Mouse (Mus musculus) ovary, postnatal 36 days (tissue): Measurements from ENCODE around the gene Abca4.
A peak's percentile ranks its signal among the peaks of the same experiment; 100 is the strongest.
"Not testable (repeated sequence)": the region's sequence is repeated elsewhere in the genome, so short reads cannot be mapped to it uniquely, and the experiment has no call there.

Experiments
- DNase-seq: peaks from one replicate; pipeline ENCODE4 v3.0.0; 2022; ENCODE audit warnings: low spot score, mixed read lengths

Abca4 gene

DNA sequence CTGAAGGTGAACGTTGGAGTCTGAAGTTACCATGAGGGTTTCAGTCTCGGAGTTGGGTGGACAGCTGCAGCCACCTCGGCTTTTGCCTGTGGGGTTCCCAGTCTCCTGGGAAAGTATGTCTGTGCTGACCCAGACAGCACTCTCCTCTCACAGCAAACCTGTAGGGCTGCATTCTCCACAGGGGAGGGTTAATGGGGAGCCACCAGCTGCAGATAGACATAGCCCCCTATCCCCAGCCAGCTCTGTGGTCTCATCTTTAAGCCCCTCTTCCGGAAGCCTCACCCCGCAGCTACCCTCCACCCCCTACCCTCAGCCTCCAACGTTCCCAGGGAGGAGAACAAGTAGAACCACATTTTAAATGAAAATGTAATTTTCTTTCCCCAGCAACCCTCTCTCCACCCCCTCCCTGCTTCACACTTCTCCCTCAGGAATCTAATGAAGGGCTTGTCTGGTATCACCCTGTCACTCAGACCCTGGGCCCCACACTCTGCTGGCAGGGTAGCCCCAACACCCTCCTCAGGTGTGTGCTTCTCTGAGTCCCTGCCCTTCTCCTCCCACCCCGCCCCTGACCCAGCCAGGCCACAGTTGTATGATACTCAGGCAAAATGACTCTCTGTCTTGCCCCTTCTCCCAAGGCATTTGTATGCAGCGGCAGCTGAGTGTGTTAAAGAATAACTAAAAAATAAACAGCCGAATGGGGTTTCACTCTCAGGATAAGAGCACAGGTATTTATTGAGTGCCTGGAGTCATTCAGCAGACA, 14.4 kb downstream of the Abca4 start:
- DNase-seq = no peak

DNA sequence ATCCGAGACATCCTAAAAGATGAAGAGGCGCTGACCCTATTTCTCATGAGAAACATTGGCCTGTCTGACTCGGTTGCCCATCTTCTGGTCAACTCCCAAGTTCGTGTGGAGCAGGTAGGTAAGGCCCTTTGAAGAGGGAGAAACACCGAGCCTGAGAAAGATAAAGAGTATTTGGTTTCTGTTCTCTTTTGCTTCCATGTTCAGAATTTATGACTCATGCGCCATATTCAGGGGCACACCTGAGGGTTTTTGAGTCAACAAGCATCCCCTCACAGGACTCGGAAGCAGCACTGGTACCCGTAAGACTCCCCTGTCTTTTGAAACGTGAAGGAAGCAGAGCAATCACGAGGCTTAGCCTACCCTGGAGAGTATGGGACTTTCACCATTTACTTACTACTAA, 18.3 kb downstream of the Abca4 start:
- DNase-seq = no peak

DNA sequence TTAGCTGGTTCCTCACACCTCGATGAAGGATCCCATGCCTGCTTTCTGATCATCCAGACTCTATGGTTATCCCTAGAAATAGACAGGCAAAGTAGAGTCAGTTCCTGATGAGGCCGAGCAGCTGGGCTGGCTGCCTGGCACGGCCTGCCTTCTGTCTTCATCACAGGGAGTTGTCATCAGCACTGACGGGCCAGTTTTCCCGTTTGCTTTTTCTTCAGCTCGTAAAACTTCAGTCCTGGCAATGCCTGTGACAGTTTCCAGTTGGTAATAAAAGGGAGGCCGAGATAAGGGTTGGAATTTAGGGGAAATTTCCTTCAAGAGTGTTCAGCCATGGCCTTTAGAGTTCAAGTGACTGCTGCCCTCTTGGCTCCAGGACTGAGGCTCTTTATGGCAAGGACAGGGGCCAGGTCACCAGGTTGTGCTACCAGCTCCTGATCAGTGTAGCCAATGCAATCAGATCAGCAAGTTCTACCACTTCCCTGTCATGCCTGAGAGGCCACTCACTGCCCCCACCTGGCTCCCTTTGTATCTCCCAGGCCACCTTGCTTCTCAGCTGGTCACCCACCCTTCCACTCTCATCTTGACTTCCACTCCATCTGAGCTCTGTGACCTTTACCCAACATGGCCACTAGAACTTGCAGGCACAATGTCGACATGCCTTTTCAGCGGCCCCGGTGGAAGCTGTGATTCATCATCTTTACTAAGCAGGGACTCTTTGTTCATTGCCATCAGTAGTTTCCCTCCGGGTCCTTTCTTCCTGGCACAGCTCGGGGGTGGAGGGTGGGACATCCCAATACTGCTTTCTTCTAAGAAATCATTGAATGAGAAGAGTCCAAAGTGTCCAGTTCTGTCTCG, 20.5 kb downstream of the Abca4 start:
- no peak for DNase-seq

DNA sequence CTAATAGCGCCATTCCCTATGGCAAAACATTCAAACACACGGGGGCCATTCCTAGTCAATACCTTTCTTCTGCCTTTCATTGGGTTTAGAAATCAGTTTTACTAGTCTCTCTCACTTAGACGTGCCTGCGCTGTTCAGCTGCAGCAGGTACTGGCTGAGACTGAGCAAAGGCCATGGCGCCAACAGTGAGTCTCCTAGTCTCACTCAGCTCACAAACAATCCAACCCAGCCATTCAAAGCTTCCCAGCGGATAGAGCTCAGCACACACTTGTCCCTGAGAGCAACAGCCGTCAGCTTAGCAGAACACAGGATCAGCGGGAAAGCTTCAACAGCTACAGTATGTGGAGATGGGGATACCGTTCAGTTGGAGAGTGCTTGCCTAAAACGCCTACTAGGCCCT, 27.5 kb downstream of the Abca4 start:
- no peak for DNase-seq

DNA sequence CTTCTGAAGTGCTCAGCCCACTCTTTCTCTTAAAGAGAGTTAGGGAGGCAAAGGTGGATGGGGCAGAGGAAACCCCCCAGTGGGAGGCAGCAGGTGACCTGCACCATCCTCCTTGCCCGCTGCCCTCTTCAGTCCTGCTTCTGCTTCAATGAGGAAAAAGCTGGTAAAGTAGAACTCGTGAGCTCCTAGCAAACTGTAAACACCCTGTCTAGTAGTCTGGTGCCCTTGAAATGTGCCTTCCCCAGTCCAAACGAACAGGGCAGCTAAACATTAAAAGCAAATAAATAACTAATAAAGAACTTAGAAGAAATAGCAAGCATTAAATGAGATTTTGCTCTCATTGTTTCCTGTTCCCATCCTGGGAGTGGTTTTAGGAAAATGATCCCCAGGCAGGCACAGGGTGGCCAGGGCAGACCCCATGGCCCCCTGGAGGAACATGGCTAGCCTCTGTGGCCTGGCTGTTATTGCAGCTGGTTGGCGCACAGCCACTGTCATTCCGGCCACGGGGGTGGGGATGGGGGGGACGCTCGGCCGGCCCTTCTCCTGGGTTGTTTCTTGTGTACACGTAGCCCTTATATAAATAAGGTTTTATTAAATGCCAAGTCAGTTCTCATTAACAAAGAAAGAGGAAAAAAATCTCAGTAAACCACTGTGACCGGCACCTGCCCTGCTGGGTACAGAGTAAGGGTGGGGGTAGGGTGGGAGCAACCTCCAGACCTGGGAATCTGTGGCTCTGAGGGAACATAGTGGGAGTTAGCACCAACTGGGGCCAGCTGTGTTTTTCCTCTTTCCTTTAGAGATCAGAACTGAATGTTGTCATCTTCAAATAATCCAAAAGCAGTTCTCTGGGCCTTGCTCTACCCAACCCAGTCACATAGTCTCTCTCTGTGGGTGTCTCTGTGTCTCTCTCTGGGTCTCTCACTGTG, 28.7 kb downstream of the Abca4 start:
- DNase-seq = peak; percentile 55

DNA sequence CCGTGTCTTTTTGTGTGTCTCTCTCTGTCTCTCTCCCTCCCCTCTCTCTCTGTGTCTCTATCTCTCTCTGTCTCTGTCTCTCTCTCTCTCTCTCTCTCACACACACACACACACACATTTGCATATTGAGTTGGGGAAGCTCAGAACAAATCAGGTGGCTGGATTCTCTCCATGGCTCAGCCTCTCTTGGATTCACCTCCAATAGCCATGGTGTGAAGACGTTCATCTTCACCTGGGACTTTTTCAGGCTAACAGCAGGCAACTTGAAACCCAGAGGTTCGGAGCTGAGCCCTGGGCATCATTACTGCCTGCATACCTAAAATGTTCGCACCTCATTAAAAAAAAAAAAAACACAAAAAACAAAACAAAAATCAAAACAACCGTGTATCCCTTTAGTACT, 29.4 kb downstream of the Abca4 start:
- no peak for DNase-seq

DNA sequence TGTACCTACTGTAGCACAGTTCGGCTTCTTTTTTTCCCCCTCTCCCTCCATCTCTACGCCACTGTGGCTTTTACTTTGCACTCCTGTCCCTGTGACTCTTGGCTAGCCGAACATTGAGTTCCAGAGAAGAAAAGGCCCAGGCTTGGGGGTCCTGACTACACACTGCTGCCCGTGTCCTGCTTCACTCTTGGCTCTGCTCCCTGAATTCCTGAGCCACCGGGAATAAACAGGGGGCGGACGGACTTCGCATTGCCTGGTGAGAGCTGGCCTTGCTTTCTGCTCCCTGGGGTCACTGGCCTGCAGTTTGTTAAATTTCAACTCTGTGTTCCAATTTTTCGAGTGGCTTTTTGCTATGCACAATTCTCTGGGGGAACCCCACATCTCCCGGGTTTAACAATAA, 30.1 kb downstream of the Abca4 start:
- peak; percentile 31 for DNase-seq

DNA sequence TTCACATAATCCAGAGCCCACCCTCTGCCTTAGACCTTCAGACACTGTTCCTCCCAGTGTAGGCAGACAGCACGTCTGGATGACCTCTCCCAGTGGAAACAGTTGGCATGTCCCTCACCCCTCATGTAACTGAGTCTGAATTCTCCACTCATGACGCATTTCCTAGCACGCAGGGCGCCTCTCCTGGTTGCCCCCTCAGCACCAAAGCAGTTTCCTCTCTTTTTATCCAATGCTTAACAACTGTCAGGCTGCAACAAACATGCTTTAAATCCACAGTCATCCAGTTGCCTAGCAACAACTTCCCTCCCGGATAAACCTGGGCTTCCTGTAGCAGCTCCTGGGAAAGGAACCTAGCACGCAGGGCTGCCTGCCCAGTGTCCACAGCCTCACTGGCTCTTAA, 33.9 kb downstream of the Abca4 start:
- no peak for DNase-seq

DNA sequence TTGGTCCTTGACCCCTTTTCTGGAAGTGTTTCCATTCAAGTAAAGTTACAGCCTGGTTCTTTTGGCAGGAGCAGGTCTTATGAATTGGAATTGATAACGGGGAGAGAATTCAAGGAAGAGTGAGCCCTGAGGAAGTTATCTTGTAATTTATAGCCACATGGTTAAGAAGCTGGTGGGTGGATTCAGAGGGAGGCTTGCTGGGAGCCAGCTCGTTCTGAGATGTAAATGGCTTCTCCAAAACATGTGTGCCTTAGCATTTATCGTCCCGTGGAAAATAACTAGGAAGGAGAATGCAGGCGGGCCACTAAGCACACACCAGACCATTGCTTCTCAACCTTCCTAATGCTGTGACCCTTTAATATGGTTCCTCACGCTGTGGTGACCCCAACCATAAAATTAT, 34.9 kb downstream of the Abca4 start:
- DNase-seq = no peak

DNA sequence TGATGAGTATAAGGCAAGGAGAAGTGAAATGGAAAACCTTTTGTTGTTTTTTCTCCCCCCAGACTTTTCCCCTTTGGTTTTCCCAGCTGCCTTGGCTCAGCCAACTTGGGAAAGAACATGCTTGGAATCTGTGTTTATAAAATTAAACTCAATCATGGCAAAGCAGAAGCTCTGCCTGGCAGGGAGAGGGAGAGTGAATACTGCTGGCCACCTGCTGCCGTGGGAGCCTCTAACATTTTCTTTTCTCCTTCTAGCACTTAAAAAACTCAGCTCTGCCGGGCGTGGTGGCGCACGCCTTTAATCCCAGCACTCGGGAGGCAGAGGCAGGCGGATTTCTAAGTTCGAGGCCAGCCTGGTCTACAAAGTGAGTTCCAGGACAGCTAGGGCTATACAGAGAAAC, 37.4 kb downstream of the Abca4 start:
- DNase-seq = not testable (repeated sequence)

DNA sequence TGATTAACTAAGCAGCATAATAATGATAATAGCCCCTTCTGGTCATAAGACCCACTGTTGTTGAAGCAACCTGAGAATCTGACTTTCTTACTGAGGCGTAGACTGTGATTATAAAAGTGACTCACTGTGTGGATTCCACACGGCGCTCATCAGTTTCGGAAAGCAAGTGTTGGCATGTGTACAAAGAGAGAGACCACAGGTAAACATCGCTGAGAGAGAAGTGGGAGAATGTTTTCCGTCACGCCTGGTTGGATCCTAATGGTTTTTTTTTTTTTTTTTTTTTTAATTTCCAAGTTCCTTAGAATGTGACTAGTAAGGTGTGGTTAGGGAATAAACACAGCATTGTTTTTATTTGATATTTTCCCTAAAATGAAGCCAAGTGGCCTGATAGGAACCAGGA, 38.1 kb downstream of the Abca4 start:
- DNase-seq = no peak

DNA sequence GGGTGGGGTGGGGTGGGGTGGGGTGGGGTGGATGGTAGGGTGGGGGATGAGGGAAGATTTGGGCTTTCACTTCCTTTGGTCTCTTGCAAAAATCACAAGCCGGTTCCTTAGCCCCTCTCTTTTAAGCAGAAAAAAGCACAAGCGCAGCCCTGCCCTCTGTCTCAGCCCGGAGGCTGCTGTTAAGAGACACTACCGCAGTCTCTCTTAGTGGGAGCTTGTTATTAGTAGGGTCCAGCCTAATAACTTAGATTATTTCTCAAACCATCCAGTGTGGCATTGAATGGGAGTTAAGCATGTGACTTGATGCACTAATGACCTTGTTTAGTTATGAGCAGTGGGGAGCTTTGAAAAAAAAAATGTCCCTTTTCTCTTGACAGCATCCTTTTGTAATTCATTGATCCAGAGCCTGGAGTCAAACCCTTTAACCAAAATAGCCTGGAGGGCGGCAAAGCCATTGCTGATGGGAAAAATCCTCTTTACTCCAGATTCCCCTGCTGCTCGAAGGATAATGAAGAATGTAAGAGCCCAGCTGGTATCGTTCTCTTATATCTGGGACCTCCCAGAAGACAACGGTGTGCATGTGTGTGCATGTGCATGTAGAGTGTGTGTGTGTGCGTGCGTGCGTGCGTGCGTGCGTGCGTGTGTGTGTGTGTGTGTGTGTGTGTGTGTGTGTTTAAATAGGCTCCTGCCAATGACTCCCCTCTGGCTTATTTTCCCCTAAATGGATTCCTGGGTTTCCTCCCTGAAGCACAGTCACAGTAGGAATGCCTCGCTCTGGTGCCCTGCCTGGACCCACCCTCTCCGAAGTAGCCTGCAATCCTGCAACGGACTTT, 41.1 kb downstream of the Abca4 start:
- DNase-seq = no peak

DNA sequence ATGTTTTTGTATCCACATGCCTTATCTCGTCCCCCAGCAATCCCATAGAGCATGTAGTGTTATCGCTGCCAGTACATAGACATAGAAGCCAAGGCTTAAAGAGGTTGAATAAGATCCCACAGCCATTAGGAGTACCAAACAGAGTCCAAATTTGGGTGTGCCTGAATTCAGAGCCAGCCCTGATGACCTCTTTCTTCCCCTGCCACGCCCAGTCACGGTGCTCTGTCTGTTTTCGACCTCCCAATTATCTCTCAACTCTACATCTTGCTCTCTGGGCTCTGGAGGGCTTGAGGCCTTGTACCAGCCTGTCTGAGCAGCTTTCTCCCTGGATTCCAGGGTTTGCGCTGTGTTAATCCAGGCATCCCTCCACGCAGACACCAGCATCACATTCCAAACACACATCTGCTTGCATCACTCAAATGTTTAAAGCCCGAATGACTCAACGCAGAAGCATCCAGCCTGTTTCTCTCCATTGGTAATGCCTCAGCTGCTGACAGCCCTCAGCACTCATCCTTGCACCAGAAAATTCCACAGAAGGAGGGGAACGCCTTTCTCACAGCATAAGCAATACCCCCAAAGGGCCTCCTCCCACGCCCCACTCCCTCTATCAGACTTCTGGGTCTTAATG, 43.9 kb downstream of the Abca4 start:
- no peak for DNase-seq

DNA sequence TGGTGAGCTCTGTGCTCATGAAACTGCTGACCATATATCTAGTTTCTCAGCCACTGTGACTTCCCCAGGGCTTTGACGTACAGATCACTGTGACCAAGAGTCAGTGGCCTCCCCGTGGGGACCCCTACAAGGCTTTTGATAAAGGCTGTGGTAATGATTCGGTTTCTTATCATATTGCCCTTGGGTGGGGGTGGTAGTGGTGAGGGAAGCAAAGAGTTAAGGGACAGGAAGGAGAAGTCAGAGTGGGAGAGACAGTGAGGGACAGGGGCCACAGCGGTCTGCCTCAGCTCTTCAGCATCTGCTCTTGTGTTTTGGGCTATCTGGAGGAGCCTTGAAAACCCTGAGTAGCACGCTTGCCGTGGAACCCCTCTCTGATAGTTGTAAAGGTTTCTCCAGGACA, 46.1 kb downstream of the Abca4 start:
- no peak for DNase-seq

DNA sequence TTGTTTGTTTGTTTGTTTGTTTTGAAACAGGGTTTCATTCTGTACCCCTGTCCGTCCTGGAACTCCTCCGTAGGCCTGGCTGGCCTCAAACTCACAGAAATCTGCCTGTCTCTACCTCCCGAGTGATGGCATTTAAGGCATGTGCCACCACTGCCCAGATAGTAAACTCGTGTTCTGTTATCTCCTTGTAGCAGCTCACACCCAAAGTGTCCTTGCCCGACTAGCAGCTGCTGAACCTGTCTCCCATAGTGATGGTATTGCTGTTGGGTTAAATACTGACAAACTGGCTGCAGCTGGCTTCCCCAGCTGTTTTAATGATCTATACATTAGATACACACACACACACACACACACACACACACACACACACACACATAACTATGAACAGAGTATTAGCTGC, 55.5 kb downstream of the Abca4 start:
- DNase-seq = no peak

DNA sequence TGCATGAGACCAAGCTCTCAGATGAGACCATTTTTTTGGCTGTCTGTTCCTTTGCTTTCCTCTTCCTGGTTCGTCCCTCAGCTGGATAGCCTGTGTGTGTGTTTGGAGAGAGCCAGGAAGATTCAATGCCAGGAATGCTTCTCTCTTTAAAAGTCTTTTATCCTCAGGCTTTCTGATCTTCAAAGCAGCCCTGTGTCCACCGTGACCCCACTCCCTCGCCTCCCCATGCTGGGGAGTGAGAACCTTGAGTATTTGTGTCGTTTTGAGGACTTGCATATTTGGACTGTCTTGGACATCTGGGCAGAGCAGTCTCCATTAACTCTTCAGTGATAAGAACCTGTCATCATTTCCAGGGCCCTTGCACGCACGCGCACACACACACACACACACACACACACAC, 57.8 kb downstream of the Abca4 start:
- peak; percentile 56 for DNase-seq

DNA sequence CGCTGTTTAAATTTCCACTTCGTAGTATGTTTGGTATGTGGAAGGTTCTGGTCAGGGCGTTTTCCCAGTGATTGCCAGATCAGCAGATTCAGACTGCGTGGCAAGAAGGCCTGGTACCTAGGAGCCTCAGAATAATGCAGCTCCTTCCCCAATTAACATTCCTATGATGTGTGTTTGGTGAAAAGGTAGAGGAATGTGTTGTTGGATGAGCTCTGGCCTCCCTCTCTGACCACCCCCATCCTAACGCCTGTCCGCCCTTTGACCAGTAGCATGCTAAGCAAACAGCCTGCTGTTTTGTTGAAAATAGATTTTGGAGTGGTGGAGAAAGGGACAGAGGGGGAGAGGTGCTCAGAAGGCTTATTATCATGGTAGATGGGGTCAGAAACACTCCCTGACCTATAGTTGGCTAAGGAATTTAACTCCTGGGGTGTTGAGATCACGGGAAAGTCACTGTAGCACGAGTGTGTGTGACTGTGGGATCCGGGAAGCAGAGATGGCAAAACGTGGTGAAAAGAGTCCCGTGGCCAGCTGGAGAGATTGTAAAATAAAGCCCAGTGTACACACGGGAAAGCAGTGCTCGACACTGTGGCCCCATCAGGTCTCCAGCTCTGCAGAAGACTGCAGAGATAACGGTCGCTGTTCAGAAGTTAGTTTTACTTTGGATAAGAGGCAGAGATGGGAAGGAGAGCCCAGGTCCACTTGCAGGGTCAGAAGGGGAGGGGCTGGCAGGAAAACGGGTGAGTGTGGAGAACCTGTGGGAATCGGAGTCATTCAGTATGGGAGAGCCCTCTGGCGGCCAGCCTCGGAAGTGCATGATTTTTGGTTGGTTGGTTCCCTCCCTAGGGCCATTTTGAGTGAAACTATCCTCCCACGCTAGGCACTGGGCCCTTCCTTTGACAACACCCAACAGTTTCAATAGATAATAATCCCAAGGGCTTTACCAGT, 59.9 kb downstream of the Abca4 start:
- peak; percentile 88 for DNase-seq

DNA sequence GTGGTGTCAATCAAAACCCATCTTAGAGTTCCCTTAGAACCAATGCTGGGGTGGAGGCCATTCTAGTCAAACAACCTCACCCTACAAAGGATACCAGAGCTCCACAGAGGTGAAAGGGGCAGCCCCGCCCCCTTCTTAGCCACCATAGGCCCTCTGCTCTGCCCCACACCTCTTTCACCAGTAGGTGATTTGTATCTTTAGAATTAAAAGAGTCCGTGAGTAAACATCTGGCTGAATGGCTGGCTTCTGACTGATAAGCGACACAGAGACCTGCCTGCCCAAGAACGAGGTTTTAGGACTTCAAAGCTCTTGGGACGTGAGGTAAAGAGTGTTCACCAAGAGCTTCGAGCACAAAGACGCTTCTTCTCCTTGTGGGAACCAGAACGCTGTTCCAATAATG, 62.7 kb downstream of the Abca4 start:
- no peak for DNase-seq

DNA sequence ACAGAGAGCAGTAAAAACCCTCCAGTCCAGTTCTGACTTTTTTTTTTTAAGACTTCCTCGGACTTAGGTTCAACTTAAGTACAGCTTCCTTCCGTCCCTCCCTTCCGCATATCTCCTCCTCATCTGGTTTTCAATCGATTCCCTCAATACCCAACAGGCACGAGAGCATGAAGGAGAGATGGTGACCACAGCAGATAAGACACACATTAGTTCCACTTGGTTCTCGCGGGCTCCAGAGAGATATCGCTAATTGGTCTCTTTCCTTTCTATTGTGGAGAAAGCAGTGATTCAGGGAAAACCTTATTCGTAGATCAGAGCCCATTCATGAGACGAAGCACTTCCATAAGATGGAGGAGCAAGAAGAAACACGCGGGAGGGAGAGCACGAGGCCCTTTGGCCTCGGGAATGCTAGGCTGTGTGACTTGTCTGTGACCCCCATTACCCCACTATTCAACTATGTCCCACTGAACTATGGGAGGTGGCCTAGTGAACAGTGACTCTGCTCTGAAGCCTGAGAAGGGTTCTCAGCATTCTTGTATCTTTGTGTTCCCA, 63.5 kb downstream of the Abca4 start:
- no peak for DNase-seq

DNA sequence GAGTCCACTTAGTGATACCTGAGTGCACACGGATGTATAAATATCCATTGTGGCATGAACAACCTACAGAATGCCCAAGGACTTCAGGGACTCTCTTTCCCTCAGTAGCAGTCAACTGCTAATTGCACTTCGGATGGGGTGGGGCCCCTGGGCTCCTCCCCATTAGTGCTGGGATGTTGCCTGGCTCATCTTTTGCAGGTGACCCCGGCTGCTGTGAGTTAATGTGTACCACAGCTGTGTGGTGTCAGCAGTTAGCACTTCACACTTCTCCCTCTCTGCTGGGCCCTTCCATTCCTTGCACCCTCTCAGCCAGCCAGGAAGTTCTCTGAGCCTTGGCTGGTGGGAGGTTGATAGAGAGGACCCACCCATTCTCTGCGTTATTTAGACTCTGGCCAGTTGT, 65.2 kb downstream of the Abca4 start:
- DNase-seq = no peak
